Mouse (Mus musculus) CD4-positive, CD25-positive, alpha-beta regulatory T cell, adult 2 months (primary cell): Measurements from ENCODE around the gene Mpnd.

ENCODE experiments used
- DNase-seq: peaks from one replicate; pipeline ENCODE4 v3.0.0-alpha.2; 2012; ENCODE audit warnings: low read depth, low spot score

Gene Mpnd

GRCm38 (mm10) chr17:55986030-55986961, 19.2 kb upstream of the Mpnd start, which contains the start of gene Fsd1:
Gene Fsd1 (plus strand): TSS chr17:55986509.
- DNase-seq = peak; percentile 22

GRCm38 (mm10) chr17:55990278-55990898, 15.1 kb upstream of the Mpnd start:
- no peak for DNase-seq

GRCm38 (mm10) chr17:55996007-55996406, 9.5 kb upstream of the Mpnd start:
- no peak for DNase-seq

DNA sequence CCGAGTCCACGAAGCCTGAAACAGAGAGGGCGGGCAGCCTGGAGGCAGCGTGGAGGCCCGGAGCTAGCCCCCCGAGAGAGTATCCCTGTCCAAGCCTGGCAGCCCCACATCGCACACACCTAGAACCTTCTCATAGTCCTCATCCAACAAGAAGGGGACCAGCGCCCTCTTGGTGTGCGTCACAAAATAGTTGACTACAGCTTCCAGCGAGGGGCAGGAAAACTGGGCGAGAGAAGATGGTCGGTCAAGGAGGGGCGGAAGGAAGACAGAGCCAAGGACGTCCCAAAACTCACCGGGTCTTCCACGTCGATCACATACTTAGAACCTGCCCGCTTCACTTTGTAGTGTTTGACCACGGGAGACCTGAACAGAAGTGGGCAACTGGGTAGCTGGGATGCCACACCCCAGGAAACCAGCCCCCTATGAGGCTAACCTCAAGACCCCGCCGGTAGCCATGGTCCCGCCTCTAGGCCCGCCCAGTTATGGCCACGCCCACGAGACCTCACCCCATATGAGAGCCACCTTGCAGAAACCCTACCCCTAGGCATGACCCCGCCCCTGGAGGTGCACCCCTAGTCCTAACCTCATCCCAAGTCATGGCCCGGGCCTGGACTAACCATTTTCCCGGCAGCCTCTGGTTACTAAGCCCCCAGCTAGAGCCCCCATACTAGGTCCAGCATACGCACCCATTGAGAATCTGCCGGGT, 5.6 kb upstream of the Mpnd start:
- no peak for DNase-seq

DNA sequence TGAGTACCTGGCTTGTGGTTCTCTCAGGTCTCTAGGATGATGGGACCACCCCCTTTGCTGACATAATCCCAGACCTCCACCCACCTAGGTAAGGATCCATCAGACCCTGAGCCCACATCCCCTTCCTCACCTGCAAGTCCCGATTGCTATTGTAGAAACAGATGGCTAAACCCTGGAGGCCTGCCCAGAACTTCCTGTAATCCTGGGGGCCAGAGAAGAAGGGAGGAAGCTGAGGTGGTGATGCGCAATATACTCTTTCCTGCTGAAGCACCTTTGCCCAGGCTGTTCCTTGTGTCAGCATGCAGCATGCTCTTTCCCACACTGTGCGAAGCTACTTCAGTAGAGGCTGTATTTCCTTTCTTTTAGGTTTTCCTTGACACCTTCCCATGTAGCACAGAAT, 2.5 kb upstream of the Mpnd start:
- no peak for DNase-seq

DNA sequence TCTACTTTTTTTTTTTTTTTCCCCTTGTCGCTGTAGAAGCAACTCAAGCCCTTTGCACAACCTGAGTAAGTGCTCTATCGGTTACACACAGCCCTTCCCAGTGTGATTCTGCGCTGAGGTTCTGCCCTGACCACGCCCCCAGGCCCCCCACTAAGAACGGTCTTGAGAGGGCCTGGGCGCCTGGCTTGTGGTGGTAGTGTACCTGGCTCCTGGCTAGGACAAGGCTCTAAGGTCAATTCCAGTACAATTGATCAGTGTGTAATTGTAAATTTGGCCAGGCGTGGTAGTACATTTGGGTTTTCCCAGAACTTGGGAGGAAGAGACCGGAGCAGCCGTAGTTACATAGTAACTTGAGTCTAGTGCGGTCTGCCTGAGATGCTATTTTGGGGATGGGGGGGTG, 1.4 kb downstream of the Mpnd start:
- no peak for DNase-seq

DNA sequence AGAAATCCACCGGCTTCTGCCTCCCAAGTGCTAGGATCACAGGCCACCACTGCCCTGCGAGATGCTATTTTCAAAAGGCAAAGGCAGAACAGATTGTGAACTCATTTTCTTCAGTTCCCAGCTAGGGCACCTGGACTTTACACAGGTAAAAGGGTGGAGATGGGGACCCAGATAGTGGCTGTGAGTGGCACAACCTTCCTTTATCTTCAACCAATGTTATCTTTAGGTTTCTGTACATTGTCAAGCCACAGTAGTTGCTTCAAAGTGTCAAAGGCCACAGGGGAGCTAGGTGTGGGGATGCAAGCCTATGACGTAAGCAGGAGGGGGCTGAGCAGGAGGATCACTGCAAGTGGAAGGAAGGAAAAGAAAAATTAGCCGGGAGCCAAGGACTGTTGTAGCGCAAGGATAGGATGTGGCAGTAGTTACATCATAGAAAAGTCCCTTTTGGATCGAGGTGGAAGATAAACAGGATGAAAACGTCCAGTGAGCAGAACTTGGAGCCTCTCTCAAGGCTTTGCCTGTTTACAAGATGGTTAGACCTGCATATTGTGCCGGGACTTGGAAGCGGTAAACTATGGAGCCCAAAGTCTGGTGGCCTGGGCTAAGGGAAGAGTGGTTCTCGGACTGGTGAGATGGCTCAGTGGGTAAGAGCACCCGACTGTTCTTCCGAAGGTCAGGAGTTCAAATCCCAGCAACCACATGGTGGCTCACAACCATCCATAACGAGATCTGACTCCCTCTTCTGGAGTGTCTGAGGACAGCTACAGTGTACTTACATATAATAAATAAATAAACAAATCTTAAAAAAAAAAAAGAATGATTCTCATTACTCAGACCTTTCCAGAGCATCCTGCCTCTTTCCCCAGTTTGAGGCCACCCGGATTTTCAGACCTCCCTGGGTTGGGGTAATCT, 2.2 kb downstream of the Mpnd start:
- DNase-seq = no peak

- peak; percentile 95 for DNase-seq
Observed at GRCm38 (mm10) chr17:56008356-56009087, 3.0 kb downstream of the Mpnd start.

GRCm38 (mm10) chr17:56009088-56009961, 3.8 kb downstream of the Mpnd start:
- DNase-seq = peak; percentile 93

DNA sequence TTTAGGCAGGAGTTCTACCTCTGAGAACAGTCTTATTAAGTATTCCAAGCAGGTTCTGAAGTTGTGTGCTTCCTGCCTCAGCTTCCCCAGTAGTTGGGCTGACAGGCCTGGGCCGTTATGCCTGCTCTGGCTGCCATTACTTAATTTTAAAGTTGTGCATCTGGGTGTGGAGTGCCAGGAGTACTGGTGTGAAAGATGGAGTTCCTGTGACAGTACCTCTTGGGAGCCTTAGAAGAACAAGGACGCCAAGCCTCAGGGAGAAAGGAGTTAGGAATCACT, 4.4 kb downstream of the Mpnd start:
- no peak for DNase-seq

GRCm38 (mm10) chr17:56010255-56010654, 4.7 kb downstream of the Mpnd start:
- DNase-seq = no peak

- DNase-seq = peak; percentile 87
Observed at GRCm38 (mm10) chr17:56010681-56011080, 5.2 kb downstream of the Mpnd start.

DNA sequence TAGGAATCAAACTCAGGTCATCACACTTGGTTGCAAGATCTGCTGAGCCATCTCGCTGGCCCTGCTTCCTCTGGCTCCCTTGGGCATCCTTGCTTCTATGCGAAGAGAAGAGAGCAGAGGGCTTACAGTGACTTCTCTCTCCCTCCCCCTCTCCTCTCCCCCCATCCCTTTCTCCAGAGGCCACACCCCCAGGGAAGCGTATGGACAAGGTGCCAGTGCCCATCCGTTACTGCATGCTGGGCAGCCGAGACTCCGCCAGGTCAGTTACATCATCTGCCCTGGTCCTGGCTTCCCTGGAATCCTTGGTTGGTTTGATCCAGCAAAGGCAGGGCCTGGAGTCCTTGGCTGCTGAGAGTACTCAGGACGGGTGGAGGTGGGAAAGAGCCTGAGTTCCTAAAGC, 5.9 kb downstream of the Mpnd start:
- no peak for DNase-seq

- no peak for DNase-seq
Observed at GRCm38 (mm10) chr17:56015293-56015692, 9.8 kb downstream of the Mpnd start.

DNA sequence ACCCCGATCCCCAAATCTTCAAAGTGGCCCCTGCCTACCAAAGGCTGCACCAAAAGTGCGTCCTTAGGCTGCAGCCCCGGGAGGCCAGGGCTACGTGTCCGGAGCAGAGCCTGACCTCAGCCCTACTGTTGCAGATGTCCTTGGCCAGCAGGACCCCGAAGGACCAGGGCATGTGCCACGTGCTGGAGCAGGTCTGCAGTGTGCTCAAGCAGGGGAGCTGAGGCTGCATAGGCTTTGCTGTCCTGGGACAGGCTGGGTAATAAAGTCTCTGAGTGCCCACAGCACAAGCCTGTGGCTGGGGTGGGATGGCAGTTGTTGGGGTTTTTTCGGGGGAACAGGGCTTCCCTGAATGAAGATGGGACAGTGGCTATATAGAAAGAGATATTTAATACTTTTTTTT, 10.9 kb downstream of the Mpnd start:
- no peak for DNase-seq

DNA sequence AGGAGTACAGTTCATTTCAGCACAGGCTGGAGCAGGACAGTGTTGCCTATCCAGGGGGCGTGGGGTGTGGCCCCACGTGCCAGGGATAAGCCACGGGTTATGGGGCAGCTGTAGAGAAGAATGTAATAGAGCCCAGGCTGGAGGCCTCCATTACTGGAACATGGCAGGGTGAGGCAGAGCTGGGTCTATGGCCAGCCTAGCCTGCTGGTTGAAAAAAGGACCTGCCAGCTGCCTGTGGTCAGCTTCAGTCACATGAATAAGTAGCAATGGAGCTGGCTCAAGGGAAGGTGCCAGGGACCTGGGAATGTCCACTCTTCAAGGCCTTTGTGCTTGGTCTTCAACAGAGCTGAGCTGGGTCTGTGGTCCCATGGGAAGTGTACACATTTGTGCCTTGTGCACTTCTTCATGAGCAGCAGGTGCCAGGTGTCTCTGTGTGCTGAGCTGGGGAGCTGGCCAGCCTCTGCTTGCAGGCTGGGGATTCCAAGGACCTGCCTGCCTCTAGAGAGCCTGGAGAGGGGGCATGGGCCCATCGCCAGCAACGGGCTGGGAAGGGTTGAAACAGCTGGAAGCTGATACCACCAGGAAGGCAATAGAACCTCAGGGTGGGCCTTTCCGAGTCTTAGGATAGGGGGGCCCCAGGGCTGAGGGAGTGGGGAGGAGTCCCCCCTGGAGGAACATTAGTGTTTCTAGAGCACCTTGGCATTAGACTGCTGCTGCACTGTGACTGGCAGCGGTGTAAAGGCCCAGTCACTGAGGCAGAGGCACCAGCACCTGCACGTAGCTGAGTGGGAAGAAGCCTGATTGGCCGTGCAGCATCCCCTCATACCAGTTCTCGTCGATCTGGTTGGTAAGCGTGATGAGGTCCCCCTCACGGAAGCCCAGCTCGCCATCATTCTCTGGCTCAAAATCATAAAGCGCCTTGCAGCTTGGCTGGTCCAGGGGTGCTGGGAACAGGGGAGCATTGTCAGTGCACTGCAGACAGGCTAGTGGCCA, 11.6 kb downstream of the Mpnd start:
- DNase-seq = no peak

DNA sequence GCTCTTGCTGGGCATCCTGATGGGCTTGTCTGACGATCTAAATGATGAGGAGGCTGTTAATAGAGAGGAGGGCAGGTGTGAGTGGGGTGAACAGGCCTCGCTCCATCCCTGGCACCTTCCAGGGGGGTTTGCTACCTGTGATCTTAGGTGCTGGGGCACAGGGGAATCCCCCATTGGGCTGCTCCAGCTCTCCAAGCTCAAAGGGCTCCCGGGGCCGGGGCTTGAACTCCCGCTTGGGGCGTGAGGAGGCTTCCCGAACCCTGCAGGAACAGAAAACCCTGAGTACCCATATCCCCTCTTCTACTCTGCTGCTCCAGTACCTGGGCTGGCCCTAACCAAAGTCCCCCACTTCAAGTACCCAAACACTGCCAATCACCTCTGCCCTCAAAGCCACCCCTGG, 12.3 kb downstream of the Mpnd start:
- no peak for DNase-seq

- peak; percentile 80 for DNase-seq
Observed at GRCm38 (mm10) chr17:56018347-56019131, 13.0 kb downstream of the Mpnd start.
